Comparison of ENCODE assay signal across 13 mouse cellular contexts in the genomic region with DNA sequence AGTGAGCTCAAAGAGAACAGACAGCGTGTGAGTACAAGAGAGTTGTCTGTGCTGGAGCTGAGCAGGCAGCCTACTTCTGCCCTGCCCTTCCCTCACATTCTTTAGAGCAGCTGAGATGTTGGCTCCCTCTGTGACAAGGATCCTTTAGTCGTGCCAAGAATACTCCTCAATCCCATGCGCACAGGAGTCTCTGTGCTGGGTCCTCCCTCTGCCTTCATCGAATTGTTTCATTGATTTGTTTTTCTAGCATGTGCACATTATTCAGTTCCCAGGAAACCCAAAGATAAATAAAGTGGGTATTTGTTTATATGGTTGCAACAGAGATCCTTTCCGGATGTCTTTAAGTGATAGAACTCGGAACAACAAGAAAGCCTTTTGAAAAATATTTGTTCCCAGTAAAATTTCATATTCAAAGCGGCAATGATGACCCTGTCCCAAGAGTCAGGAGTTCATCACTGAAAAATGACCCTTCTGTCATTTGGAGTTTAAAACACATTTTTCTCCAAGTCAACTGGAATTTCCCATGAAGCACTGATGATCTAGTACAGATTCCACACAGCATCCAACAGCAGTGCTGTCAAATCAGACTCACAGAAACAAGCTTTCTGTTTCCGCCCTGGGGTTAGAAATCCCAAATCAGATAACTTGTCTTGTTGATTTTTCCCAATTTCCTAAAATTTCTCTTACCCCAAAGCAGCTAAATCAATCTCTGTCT.
DNase-seq lines count a peak whose midpoint lies in the region; ATAC-seq lines count a peak whose summit lies in the region.
"Had no signal": no experiment of that assay in that cellular context is flagged by ENCODE, and none has a peak within 500 bp of the region (broad histone marks: within the 10 kb centered on the region; RNA-seq: fewer than 3 reads in every experiment).

No protein-coding gene starts in this region.

- H3K27me3 ChIP-seq in lung, embryonic 16.5 days (ENCODE audit: control insufficient read depth, insufficient read depth, low read depth, low read length): no peaks in the 10 kb centered on the region
- no peaks in the 10 kb centered on the region for H3K27me3 ChIP-seq in hindbrain, embryonic 16.5 days (replicated peaks; ENCODE audit: control insufficient read depth, insufficient read depth, low read length)
- H3K27me3 ChIP-seq in hindbrain, embryonic 10.5 days (ENCODE audit: insufficient read depth, poor library complexity, severe bottlenecking): no peaks in the 10 kb centered on the region
- H3K27me3 ChIP-seq: embryonic facial prominence, embryonic 13.5 days; limb, embryonic 12.5 days; midbrain, embryonic 13.5 days had no signal

- H3K4me3 ChIP-seq in lung, embryonic 16.5 days (ENCODE audit: low read length): no peak overlapping the region
- H3K4me3 ChIP-seq in hindbrain, embryonic 16.5 days (ENCODE audit: low read length): no peak overlapping the region
- H3K4me3 ChIP-seq in hindbrain, embryonic 10.5 days: no peak overlapping the region
- H3K4me3 ChIP-seq: embryonic facial prominence, embryonic 13.5 days; layer of hippocampus, adult 2 months; limb, embryonic 12.5 days; midbrain, embryonic 13.5 days had no signal

- H3K9ac ChIP-seq in lung, embryonic 16.5 days (ENCODE audit: low read length): no peak overlapping the region
- no peak overlapping the region for H3K9ac ChIP-seq in hindbrain, embryonic 16.5 days (ENCODE audit: low read depth, low read length)
- H3K9ac ChIP-seq: embryonic facial prominence, embryonic 13.5 days; limb, embryonic 12.5 days; midbrain, embryonic 13.5 days had no signal

- H3K4me2 ChIP-seq in lung, embryonic 16.5 days (ENCODE audit: low read depth, low read length): no peak overlapping the region
- no peak overlapping the region for H3K4me2 ChIP-seq in hindbrain, embryonic 16.5 days (ENCODE audit: low read length)
- H3K4me2 ChIP-seq: embryonic facial prominence, embryonic 13.5 days; limb, embryonic 12.5 days; midbrain, embryonic 13.5 days had no signal

- 26% methylated on average over 8 of the region's 8 CpGs for WGBS in lung, embryonic 16.5 days
- WGBS in hindbrain, embryonic 16.5 days: 72% methylated on average over 8 of the region's 8 CpGs
- WGBS in hindbrain, embryonic 10.5 days: 80% methylated on average over 8 of the region's 8 CpGs

- peak; percentile 26 for DNase-seq in gastrocnemius, adult 18-20 months (ENCODE audit: low spot score)
- no peak for DNase-seq in gastrocnemius, postnatal 4 days (ENCODE audit: low spot score in 2 of 2)
- peak; percentile 24 for DNase-seq in ovary, adult 18-20 months (ENCODE audit: low spot score)
- no peak for DNase-seq in ovary, postnatal 36 days (ENCODE audit: low spot score)
- no peak for DNase-seq in hindbrain, embryonic 10.5 days (ENCODE audit: low spot score)
- DNase-seq in frontal cortex, postnatal 10 days (ENCODE audit: low spot score in 2 of 2): no peak
- DNase-seq: cerebellum, adult 18-20 months had no signal

- peak; percentile 90 for ATAC-seq in lung, embryonic 16.5 days (ENCODE audit: low read depth)
- no peak for ATAC-seq in hindbrain, embryonic 16.5 days
- ATAC-seq: midbrain, embryonic 13.5 days had no signal

- H3K4me1 ChIP-seq in lung, embryonic 16.5 days (replicated peaks; ENCODE audit: control insufficient read depth, insufficient read depth, low read length): peaks cover 20% of the 10 kb centered on the region
- peaks cover 2% of the 10 kb centered on the region; the same call in 1 of the 2 replicates for H3K4me1 ChIP-seq in hindbrain, embryonic 16.5 days (ENCODE audit: control insufficient read depth, insufficient read depth, low read depth, low read length)
- H3K4me1 ChIP-seq in hindbrain, embryonic 10.5 days (replicated peaks): peaks cover 16% of the 10 kb centered on the region

- H3K36me3 ChIP-seq in lung, embryonic 16.5 days (ENCODE audit: control insufficient read depth, insufficient read depth, low read length): no peaks in the 10 kb centered on the region
- no peaks in the 10 kb centered on the region for H3K36me3 ChIP-seq in hindbrain, embryonic 16.5 days (ENCODE audit: control insufficient read depth, insufficient read depth, low read length)
- H3K36me3 ChIP-seq in hindbrain, embryonic 10.5 days: no peaks in the 10 kb centered on the region
- H3K36me3 ChIP-seq: embryonic facial prominence, embryonic 13.5 days; limb, embryonic 12.5 days; midbrain, embryonic 13.5 days had no signal

- no peaks in the 10 kb centered on the region for H3K9me3 ChIP-seq in lung, embryonic 16.5 days (ENCODE audit: control insufficient read depth, low read length)
- no peaks in the 10 kb centered on the region for H3K9me3 ChIP-seq in hindbrain, embryonic 16.5 days (ENCODE audit: control insufficient read depth, low read length)
- H3K9me3 ChIP-seq in hindbrain, embryonic 10.5 days: no peaks in the 10 kb centered on the region
- H3K9me3 ChIP-seq: embryonic facial prominence, embryonic 13.5 days; limb, embryonic 12.5 days; midbrain, embryonic 13.5 days had no signal

- H3K27ac ChIP-seq in lung, embryonic 16.5 days (ENCODE audit: low read length): peak overlapping the region; percentile 73
- H3K27ac ChIP-seq in hindbrain, embryonic 16.5 days (ENCODE audit: low read depth, low read length): no peak overlapping the region
- no peak overlapping the region for H3K27ac ChIP-seq in hindbrain, embryonic 10.5 days
- H3K27ac ChIP-seq: embryonic facial prominence, embryonic 13.5 days; layer of hippocampus, adult 2 months; limb, embryonic 12.5 days; midbrain, embryonic 13.5 days had no signal

Comparison
In these comparisons a context has a peak if more than half of its experiments do, and no peak if none do; other contexts are left out.
1. DNase-seq: peak in gastrocnemius, adult 18-20 months (single experiment) and ovary, adult 18-20 months (single experiment); none in gastrocnemius, postnatal 4 days (0 of 2), ovary, postnatal 36 days (single experiment), hindbrain, embryonic 10.5 days (single experiment) and frontal cortex, postnatal 10 days (0 of 2).